In the genomic region with DNA sequence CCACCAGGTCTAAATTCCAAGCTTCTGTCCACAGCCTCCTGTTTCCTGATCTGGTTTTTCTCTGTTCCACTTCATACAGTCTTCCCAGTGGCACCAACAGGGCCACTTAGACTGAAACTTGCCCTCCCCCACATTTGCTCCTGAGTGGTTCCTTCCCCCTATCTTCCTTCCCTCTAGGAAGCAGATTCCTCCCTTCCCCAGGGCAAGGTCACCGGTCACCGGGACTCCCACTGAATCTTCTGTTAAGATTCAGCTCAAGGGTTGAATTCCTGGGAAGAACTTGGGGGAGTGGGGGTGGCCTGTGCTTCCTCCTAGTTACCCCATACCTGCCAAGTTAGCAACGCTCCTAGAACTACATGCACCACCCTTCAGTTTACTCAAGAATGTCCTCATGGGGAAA, we compare ENCODE assay signal across 18 mouse cellular contexts. TPM values are rescaled to one million over a fixed set of nuclear protein-coding genes. Genes with fewer than 3 reads are reported as not detected.
DNase-seq lines count a peak whose midpoint lies in the region; ATAC-seq lines count a peak whose summit lies in the region.
"Had no signal": no experiment of that assay in that cellular context is flagged by ENCODE, and none has a peak within 500 bp of the region (broad histone marks: within the 10 kb centered on the region; RNA-seq: fewer than 3 reads in every experiment).

No protein-coding gene starts in this region.

- H3K27ac ChIP-seq in heart, embryonic 13.5 days (replicated peaks) = no peak overlapping the region

- intact Hi-C loops in gastrocnemius, postnatal 14 days (cut with DNase I; ENCODE audit: low total_unique reads) = no loop called here

- H3K4me1 ChIP-seq in heart, embryonic 13.5 days = peaks cover 22% of the 10 kb centered on the region

- ATAC-seq in heart, embryonic 13.5 days (ENCODE audit: extremely low read depth, insufficient number of reproducible peaks, low FRiP score, low TSS enrichment) = no peak
- ATAC-seq: intestine, postnatal 0 days had no signal

- 8% methylated on average over 3 of the region's 3 CpGs for WGBS in heart, embryonic 13.5 days

- DNase-seq in heart, adult 18-20 months = no peak
- peak; percentile 21 to 28 for DNase-seq in kidney, postnatal 4 days
- no peak for DNase-seq in kidney, adult 9 months
- DNase-seq in ES-CJ7 (ENCODE audit: low read depth, low spot score) = peak; percentile 85
- DNase-seq in R1 (ENCODE audit: low read depth, low spot score) = peak; percentile 77
- no peak for DNase-seq in left cerebral cortex, adult 9 months (ENCODE audit: low spot score in 2 of 2)
- DNase-seq in gastrocnemius, postnatal 14 days = no peak
- DNase-seq: adrenal gland, postnatal 14 days; heart, postnatal 4 days; kidney, postnatal 36 days; right cerebral cortex, postnatal 14 days; thymus, adult 2 months had no signal

- no peaks in the 10 kb centered on the region for H3K36me3 ChIP-seq in heart, embryonic 13.5 days
- H3K36me3 ChIP-seq: heart, embryonic 12.5 days; limb, embryonic 15.5 days; stomach, embryonic 15.5 days had no signal

- H3K9ac ChIP-seq in heart, embryonic 13.5 days = no peak overlapping the region

- peaks cover 79% of the 10 kb centered on the region for H3K27me3 ChIP-seq in heart, embryonic 13.5 days (replicated peaks)

- H3K4me2 ChIP-seq in heart, embryonic 13.5 days = peak overlapping the region; percentile 98; the same call in 1 of the 2 replicates

- no peak overlapping the region for H3K4me3 ChIP-seq in heart, embryonic 13.5 days

- no peaks in the 10 kb centered on the region for H3K9me3 ChIP-seq in heart, embryonic 13.5 days
- H3K9me3 ChIP-seq: heart, embryonic 12.5 days; limb, embryonic 15.5 days; stomach, embryonic 15.5 days had no signal

RNA-seq across cellular contexts. Expression of a gene that starts 1.3 kb away (rescaled TPM):
- 0.74 and 1.1 TPM in 2 replicates for polyA plus RNA-seq in heart, embryonic 13.5 days (2015; fragmentation: Nextera tagmentation; extraction: Ambion mirVana)
- 10 to 100 TPM; 28.2 to 30.7 TPM for total RNA-seq in heart, adult 18-20 months (2021)
- total RNA-seq in gastrocnemius, postnatal 14 days (2021) = 1 to 10 TPM; 6.4 to 7.1 TPM
- polyA plus RNA-seq: liver, embryonic 16.5 days had no signal

Comparison
In these comparisons a context has a peak if more than half of its experiments do, and no peak if none do; other contexts are left out.
1. DNase-seq: peak in kidney, postnatal 4 days (2 of 2), ES-CJ7 (single experiment) and R1 (single experiment); none in heart, adult 18-20 months (0 of 2), kidney, adult 9 months (single experiment), left cerebral cortex, adult 9 months (0 of 2) and gastrocnemius, postnatal 14 days (single experiment).